Mouse (Mus musculus): ENCODE data around the gene Snx32.

DNA sequence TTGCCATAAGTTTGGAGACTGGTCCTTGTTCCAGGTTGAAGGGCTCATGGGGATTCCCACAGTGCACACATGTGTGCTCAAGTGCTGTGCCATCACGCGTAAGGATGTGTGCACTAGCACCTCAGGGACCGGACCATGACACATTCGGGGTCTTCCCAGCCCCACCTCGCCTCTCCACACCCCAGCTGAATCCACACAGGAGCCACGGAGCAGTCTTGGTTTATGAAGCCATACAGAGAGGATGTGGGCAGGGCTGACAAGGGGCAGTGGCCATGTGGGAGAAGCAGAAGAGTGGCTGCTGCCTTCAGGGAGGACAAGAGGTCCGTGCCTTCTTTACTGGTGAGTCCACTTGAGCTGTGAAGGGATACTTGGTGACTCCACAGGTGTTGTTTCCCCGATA is 45.3 kb downstream of the Snx32 start:
- TF ChIP-seq CTCF (IDR thresholded peaks at IDR 0.05; ENCODE audit: low read depth, low read length) (no peak), POLR2AphosphoS5 (IDR thresholded peaks at IDR 0.05; ENCODE audit: insufficient replicate concordance, low read depth, low read length) (no peak)
